Mouse (Mus musculus) bone marrow macrophage, adult 2 months (primary cell): ENCODE measurements around the gene Olfr462.

Experiments used
- CTCF ChIP-seq: IDR thresholded peaks from 2 replicates; pipeline ENCODE4 v1.5.1; 2012; ENCODE audit warnings: low read depth, mild to moderate bottlenecking, low read length, moderate library complexity
- POLR2A ChIP-seq: IDR thresholded peaks from 2 replicates; pipeline ENCODE4 v1.6.1; 2012; ENCODE audit warnings: mild to moderate bottlenecking, low read depth, low read length, borderline replicate concordance

DNA sequence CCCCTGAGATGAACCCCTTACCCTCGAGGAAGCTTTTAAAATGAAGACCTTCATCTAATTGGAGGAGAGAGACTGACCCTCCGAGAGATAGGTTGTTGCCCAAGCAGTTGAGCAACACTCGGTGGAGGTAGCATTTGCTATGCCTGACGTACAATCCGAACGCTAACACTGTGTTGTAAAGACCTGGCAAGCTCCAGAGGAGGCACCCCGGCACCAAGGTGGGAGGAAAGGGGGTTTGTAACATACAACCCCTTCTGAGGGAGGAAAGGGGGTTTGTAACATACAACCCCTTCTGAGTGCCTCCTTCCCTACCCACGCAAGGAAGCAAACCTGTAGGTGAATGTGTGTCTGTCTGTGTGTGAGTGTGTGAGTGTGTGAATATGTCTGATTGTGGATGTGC lies 20.3 kb downstream of the Olfr462 start:
- TF ChIP-seq CTCF (no peak), POLR2A (no peak)
